Mouse (Mus musculus): ENCODE data around the gene Slc23a4.

DNA sequence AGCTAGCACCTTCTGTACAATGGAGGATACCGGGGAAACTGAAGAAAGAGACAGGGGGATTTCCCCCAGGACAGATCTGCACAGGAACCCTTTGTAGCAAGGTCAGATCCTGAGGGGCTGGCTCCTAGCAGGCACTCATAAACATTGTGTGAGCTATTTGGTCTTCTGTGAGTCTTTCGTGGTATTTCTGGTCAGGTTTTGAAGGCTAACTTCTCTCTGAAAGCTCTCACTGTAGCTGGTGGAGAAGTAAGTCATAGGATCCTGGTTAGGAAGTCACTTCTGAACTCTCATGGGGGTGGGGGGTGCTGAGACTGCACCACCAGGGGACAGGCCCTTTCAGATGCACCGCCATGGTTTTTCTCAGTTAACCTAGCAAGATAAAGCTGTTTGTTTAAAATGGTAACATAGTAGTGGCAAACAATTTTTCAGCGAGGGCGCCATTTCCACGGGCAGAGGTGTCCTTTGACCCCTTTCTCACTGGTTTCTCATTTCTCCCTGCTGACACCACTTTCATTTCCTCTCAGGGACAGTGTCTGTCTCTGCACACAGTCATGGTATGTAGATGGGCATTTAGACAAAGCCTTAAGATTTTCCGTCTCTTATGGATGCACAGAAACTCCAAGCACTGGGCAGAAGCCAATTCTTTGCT, 49.8 kb downstream of the Slc23a4 start:
- TF ChIP-seq MAX (IDR thresholded peaks at IDR 0.05; ENCODE audit: low read depth) (no peak), USF1 (IDR thresholded peaks at IDR 0.05; ENCODE audit: low read depth) (no peak), MYOD1 (IDR thresholded peaks at IDR 0.05; ENCODE audit: control insufficient read depth in 1 of 3, insufficient read length in 2 of 3, low read depth in 2 of 3) (no peak)

Measured in myocyte (in vitro differentiated cells).